Mouse (Mus musculus) right cerebral cortex, postnatal 10 days (tissue): ENCODE measurements around the gene Syn2.

Experiments
- DNase-seq, 2 experiments: peaks; one replicate each; pipeline ENCODE4 v3.0.0; 2021; ENCODE audit warnings: low spot score in 2 of 2

The Syn2 gene

DNA sequence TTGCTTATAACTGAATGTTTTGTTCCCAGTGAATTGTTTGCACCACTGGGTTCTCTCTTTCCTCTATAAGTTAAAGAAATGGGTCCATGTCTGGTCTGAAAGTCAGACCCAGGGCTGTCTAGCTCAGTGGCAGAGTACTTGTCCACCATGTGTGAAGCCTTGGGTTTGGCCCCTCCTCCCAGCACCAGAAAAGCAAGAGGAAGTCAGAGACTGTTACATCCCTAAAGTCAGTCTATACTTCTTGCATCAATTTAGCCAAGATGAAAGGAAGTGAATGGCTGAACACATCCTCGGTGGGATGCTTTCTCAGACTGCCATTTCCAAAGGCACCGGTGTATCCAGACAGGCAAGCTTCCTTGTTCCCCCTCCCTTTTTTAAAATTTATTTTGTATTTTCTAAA is 156.4 kb downstream of the Syn2 start:
- DNase-seq, result no peak

DNA sequence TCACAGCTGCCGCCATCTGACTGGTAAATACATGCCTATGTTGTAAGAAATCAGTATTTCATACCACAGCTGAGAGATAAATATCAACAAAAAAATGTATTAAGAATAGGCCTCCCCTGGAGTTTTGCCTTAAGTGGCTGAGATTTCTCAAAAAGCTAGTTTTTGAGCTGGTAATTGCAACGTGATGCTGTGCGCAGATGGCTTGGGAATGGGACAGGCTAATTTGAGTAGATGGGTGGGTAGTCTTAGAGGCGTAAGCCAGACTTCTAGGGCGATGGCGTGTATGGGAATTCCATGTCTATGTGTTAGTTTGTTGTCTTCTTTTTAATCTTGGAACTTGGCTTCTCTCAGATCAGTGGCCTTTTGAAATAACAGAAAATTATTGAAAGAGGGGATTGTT is 157.1 kb downstream of the Syn2 start:
- peak; percentile 70 to 83 for DNase-seq

DNA sequence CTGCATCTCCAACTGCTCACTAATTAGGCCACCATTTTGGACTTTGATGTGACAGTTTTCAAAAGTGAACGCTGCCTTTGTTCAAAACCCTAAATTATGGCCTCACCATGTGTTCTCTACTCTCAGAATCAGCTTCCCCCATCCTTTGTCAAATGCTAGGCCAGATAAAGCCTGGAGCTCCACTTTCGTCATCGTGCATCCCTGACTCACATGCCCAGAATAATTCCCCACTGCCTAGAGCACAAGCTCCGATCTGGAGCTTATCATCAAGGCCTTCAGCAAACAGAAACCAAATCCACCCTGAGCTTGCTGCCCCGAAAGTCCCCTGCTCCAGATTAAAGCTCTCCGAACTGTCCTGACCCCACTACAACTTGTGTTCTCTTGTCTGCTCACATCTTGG is 157.9 kb downstream of the Syn2 start:
- peak; percentile 50 to 68 for DNase-seq

DNA sequence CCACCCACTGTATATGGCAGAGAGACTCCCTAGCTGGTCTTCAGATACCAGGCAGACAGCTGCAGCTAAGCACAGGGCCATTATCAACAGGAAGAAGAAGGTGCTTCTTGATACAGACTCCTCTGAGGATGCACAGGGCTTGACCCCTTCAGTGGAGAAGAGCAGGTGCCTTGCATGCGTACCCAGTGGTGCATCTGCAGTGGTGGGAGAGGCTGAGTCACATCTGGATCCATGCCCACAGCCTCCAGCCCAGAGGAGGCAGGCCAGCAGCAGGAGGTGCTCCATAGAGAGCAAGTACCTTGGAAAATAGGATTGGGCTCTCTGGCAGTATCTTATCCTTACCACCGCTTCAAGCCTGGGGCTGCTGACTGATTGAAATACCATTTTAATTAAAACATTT is 159.2 kb downstream of the Syn2 start:
- DNase-seq, result no peak

DNA sequence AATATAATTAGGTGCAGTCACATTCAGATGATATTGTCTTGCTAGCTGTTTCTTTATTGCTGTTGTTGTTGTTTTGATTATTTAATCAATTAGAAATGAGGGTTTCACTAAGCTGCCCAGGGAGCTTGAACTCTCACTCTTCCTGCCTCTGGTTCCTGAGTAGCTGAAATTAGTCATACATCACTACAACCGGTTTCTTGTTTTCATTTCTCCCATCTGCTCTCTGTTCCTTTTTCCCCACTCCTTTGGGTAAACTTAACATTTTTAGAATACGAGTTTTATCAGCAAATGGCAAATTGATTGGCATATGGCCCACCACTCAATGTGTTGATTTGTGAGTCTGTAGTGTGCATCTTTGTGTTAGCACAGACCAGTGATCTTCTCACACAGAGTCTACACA is 172.4 kb downstream of the Syn2 start:
- DNase-seq, result no peak

DNA sequence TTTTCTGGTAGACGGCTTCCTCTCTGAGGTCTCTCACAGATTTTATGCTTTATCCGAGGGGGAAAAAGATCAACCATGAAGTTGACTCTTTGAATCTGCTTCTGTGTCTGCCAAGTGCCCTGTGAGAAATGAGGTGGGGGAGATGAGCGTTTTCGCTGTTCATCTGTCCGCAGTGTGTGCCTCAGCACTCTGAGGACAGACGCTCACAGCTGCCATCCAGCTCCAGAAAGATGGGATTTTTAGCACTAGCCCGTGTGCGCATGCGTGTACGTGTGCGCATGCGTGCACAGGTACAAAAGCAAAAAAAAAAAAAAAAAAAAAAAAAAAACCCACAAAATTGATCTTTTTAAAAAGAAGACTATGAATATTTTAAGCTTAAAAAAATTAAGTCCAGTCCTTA is 178.1 kb downstream of the Syn2 start:
- DNase-seq, result no peak

DNA sequence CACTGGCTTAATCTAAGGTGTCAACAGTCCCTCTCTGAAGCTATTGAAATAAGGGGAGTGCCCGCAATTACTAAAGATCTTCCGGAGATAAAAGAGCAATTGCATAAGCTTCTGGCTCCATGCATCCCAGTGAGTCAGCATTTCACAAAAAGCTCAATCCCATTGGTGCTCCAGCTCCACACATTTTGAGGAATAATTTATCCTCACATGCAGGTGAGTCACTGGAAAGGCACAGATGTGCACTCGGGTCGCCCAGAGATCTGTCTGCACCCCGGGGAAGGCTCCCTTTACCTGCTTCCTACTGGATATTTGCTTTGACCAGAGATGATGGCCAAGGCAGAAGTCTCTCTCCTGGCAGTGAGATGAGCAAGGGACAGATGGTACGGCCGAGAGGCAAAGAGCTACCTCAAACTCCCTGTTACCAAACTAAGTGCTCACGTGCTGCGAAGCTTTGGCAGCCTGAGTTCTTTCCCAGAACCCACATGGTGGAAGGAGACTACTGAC is 178.6 kb downstream of the Syn2 start:
- DNase-seq, result no peak

DNA sequence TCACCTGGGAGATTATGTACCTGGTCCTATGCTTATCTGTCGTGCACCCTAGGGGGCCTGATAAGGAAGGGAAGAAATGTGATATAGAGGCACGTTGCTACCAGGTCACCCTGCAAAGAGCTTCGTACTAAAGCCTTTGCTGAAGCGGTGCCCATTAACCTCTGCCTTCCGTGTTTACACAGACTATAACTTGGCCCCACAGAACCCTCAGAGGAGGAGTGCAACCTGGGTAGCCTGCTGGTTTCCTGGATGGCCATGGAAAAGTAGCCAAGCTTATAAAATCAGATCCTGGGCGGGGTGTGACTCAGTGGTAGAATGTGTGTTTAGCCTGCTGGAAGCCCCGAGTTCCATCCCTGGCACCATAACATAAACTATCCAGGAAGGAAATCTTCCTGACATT is 179.2 kb downstream of the Syn2 start:
- DNase-seq, result no peak

DNA sequence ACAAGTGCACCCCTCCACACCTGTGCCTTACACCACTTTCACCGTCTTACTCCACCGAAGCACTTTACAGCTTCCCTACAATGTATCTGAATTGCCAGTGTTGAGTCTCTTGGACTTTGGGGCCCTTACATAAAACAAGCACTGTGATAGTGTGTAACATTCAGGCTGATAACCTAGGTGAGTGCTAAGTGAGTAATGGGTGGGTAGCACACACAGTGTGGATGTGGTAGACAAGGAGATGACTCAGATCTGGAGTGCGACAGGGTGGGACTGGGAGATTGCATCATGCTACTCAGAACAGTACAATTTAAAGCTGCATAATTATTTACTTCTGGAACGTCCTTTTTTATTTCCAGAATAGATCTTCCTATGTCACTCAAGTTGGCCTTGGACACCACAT is 181.1 kb downstream of the Syn2 start:
- no peak for DNase-seq

DNA sequence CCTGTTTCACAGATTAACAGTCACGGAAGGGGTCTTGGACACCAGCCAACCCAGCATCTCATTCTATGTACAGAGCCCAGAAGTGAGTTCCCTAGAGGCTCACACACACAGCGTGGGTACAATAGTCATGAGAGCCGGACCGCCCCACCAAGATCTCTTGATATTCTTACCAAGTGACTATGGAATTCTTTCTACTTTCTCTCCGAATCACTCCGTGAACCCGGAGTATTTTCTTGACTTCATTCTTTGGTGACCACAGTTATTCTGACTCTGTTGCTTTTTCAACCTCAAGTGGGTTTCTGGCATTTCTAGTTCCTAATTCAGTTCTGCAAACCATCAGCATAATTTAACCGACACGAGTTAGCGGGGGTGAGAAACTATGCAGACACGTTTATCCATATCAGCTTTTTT is 182.1 kb downstream of the Syn2 start:
- DNase-seq, result no peak

DNA sequence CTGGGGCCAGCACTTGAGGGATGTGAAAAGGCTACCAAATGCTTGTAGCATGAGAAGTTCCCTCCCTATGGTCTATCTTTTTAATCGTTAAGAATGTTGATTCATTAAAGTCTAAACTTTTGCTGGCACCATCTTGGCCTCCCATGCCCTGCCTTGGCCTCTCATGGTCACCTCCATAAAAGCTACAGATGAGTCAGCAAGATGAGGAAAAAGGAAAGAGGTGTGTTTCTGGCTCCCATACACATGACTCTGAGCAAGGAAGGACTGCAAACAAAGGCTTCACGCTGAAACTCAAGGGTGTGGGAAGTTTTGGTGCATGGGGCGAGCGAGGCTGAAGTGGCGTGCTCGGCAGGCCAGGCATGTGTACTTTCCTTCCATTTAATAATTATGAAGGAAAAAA is 184.1 kb downstream of the Syn2 start:
- DNase-seq, result no peak

DNA sequence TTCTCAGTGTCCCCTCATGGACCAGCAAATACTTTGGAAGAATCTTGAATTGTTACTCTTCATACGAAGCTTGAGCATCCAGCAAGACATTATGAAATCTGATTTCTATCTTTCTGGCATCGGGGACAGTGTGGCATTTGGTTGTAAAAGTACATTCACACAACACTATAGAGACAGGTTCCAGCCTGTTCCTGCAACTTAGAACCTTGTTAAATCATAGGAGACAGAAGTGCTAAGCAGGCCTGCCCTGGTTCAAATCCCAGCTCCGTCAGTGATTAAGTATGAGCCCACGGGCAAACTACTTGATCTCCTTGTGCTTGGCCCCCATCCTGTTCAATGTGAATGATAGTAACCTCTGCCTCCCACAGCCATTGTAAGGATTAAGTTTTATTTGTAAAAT is 185.0 kb downstream of the Syn2 start:
- no peak for DNase-seq

DNA sequence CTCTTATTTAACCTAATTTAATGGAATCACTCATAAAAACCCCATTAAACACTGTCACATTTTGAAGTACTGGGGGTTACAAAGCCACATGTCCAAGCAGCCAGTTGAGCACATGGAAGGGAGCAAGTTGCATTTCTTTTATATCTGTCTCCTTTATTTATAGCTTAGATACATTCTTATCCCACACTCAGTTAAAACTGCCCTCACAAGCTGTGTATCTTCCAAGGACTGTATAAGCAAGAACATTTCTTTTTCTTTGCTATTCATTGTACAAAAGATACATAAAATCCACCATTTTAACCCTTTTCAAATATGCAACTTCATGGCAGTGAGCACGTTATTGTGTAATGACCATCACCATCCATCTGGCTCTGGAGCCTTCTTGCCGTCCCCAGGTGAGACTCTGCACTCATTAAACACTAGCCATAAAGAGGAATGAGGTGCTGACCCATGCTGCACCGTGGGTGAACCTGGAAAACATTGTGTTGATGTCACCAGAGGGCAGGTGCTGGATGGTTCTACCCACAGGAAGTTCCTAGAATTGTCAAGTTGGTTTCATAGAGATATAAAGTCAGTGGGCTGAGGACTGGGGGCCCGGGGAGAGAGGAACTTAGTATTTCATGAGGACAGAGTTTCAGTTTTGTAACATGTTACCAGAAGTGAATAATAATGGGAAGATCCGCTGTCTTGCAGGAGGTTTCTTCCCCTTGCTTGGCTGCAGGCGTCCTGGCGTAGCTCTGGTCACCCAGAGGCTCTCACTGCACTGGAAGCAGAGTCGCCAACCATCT is 186.4 kb downstream of the Syn2 start:
- DNase-seq, result no peak

DNA sequence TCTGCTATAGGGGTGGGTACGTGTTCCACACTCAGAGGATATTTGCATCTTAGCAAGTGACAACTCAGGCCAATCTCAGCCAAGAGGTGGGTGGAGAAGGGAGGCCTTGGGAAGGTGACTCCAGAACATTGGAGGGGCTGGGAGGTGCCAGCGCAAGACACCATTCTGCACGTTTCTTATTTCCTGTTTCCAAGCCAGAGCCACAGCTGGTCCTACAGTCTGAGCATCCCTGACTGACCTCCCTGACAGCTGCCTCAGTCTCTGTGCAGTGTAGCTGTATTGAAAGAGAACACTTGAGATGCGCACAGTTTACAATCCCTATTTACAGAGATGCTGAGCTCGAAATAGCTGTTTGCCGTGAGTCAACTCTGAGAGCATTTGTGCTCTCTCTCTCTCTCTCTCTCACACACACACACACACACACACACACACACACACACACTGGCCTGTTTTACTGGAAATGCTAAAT is 187.2 kb downstream of the Syn2 start:
- peak; percentile 50 to 77 for DNase-seq

DNA sequence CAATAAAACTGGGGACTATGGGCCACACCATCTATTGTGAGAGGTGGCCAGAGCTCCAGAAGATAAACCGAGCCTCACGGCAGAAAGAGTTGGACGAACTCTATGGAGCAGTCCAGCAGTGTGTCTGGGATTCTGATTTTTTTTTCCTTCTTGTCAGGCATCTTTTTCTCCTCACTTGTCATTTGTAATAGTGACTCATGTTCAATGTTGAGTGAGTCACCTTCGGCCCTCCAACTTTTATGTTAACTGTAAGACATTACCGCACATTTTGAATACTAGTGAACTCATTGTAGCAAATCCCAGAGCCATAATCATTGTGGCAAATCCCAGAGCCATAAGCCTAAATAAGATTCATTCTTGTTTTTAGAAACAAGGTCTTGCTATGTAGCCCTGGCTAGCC is 188.3 kb downstream of the Syn2 start:
- DNase-seq, result no peak

DNA sequence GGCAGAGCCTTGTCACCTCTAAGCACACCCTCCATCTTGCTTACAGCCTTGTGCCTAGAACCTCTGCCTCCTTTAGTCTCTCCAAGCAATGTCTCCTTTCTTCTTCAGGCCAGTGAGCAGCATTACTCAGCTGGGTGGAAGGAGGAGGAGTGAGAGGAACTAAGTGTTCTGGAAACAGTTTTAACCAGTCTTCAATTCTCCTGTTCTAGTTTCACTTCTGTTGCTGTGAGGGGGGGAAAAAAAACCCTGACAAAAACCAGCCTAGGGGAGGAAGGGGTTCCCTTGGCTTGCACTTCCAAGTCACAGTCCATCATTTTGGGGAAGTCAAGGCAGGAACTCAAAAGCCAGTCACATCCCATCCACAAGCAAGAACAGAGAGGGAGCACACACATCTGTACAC is 196.3 kb downstream of the Syn2 start:
- DNase-seq, result no peak
